Mouse (Mus musculus): ENCODE results near the gene Taar8b. TPM values are rescaled to one million over a fixed set of nuclear protein-coding genes. Genes with fewer than 3 reads are reported as not detected.
"Not testable (repeated sequence)": the region's sequence is repeated elsewhere in the genome, so short reads cannot be mapped to it uniquely, and the experiment has no call there.

Taar8b gene
- polyA plus RNA-seq (2014; fragmentation: Nextera tagmentation; extraction: Ambion mirVana), result not detected in 2 replicates

DNA sequence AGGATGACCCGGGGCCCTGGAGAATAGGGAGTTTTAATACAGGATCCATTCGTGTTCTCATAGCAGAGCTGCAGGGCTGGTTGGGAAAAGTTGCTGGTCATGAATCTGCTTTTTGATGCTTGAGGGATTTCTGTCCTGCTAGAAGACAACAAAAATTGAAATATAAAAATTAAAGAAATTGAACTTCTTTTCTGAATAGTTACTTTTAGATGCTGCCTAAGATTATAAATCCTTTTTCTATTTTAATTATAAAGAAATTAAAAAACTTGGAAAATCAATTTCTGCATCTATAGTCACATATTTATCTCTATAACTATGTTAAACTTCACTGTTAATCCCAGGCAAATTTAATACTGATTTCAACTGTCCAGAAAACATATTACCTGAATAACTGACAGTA is at the start of gene Taar8b:
Taar8b (minus strand) TSS at position 101 of the 400 bp plus-strand sequence.
- Histone ChIP-seq H3K9me3 (ENCODE audit: control insufficient read depth, low read length) (no peaks in the 10 kb centered on the region), H3K36me3 (ENCODE audit: control insufficient read depth, insufficient read depth, low read length) (no peaks in the 10 kb centered on the region), H3K27ac (ENCODE audit: low read depth) (no peak within 1 kb of the TSS), H3K9ac (ENCODE audit: low read length) (no peak within 1 kb of the TSS), H3K4me1 (replicated peaks; ENCODE audit: control insufficient read depth, insufficient read depth, low read length) (no peaks in the 10 kb centered on the region), H3K4me3 (ENCODE audit: low read depth, low read length) (no peak within 1 kb of the TSS), H3K4me2 (ENCODE audit: low read length) (no peak within 1 kb of the TSS), H3K27me3 (replicated peaks; ENCODE audit: control insufficient read depth, insufficient read depth, low read length) (no peaks in the 10 kb centered on the region)
- 76% methylated on average over 2 of the region's 2 CpGs for WGBS
- DNase-seq (ENCODE audit: low spot score) (no peak), ATAC-seq (replicated peaks; ENCODE audit: low FRiP score, low TSS enrichment, low read depth) (no peak)

DNA sequence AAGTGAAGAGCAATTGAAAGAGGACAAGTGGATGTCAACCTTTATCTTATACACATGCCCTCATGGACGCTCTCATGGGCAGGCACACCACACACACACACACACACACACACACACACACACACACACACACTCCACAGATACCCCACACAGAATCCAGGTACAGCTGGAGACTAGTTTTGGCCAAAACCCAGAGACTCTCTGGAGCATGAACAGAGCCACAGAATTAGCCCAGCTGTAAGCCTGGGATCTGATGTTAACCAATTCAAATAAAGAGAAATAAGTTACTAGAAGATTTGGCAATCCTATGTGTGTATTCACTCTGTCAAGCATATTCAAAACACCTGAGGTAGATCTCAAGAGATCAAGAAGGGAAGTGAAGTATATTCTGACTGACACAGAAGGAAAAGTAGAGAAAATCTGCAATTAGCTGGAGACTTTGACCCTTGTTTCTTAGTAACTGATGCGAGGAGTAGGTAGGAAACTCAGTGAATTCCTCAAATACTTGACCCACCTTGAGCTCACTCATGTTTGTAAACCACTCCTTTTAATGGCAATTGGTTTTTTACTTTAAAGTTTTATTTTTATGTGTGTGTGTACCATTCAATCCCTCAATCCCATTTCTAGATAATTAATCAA is 46.6 kb upstream of the Taar8b start:
- Histone ChIP-seq H3K27me3 (replicated peaks; ENCODE audit: control insufficient read depth, insufficient read depth, low read length) (no peaks in the 10 kb centered on the region), H3K4me1 (replicated peaks; ENCODE audit: control insufficient read depth, insufficient read depth, low read length) (0 out of 2 replicates have a peak, but pooled peaks cover 2% of the 10 kb centered on the region), H3K36me3 (ENCODE audit: control insufficient read depth, insufficient read depth, low read length) (no peaks in the 10 kb centered on the region), H3K9ac (ENCODE audit: low read length) (no peak overlapping the region), H3K4me2 (ENCODE audit: low read length) (no peak overlapping the region), H3K9me3 (ENCODE audit: control insufficient read depth, low read length) (no peaks in the 10 kb centered on the region), H3K4me3 (ENCODE audit: low read depth, low read length) (no peak overlapping the region), H3K27ac (ENCODE audit: low read depth) (no peak overlapping the region)
- 54% methylated on average over 2 of the region's 2 CpGs for WGBS
- DNase-seq (ENCODE audit: low spot score) (no peak), ATAC-seq (replicated peaks; ENCODE audit: low FRiP score, low TSS enrichment, low read depth) (no peak)

DNA sequence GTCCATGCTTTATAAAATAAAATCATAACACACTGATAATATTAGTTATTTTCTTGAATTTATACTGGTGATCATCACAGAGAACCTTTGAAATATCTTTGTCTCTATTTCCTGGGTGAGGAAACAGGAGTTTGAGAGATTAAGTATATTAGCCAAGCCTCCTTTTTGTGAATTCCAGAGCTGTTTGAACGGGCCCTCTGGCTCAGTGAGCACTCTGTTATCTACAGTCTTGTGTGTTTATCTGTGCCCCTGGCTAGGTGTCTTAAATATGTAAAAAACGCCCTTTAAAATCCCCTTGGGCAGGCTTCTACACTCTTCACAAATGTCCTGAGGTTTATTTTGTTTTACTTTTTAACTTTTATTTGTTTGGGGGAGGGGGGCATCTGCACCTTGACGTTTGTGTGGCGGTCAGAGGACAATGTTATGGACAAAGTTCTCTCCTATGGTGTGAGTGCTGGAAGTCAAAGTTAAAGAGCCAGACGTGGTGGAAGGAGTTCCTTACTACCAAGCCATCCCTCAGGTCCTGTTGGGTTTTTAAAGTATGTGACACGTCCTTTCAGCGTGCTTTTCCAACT is 42.1 kb upstream of the Taar8b start:
- no peak for DNase-seq (ENCODE audit: low spot score)
- H3K9ac ChIP-seq (ENCODE audit: low read length), result no peak overlapping the region
- H3K27me3 ChIP-seq (replicated peaks; ENCODE audit: control insufficient read depth, insufficient read depth, low read length), result no peaks in the 10 kb centered on the region
- WGBS, result 46% methylated on average over 7 of the region's 7 CpGs
- no peak overlapping the region for H3K4me3 ChIP-seq (ENCODE audit: low read depth, low read length)
- no peaks in the 10 kb centered on the region for H3K36me3 ChIP-seq (ENCODE audit: control insufficient read depth, insufficient read depth, low read length)
- no peak for ATAC-seq (replicated peaks; ENCODE audit: low FRiP score, low TSS enrichment, low read depth)
- no peak overlapping the region for H3K27ac ChIP-seq (ENCODE audit: low read depth)
- H3K4me1 ChIP-seq (replicated peaks; ENCODE audit: control insufficient read depth, insufficient read depth, low read length), result 0 out of 2 replicates have a peak, but pooled peaks cover 2% of the 10 kb centered on the region
- H3K4me2 ChIP-seq (ENCODE audit: low read length), result no peak overlapping the region
- H3K9me3 ChIP-seq (ENCODE audit: control insufficient read depth, low read length), result no peaks in the 10 kb centered on the region

DNA sequence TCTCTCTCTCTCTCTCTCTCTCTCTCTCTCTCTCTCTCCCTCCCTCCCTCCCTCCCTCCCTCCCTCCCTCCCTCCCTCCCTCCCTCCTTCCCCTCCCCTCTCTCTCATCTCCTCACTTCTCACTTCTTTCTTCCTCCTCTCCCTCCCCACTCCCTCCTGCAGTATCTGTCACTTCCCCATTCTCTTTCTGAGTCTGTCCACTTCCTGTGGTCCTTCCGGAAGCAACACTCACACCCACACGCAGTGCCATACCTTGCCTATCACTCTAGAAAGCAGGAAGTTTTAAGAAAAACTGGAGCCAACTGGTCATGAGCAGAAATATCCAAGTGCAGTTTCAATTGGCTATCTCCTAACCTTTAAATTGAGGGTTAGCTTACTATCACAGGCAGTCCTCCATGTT is 41.0 kb upstream of the Taar8b start:
- DNase-seq (ENCODE audit: low spot score) (no peak), ATAC-seq (replicated peaks; ENCODE audit: low FRiP score, low TSS enrichment, low read depth) (no peak)
- no peak overlapping the region for H3K4me3 ChIP-seq (ENCODE audit: low read depth, low read length)
- H3K4me2 ChIP-seq (ENCODE audit: low read length), result no peak overlapping the region
- H3K9me3 ChIP-seq (ENCODE audit: control insufficient read depth, low read length), result no peaks in the 10 kb centered on the region
- H3K9ac ChIP-seq (ENCODE audit: low read length), result no peak overlapping the region
- no peak overlapping the region for H3K27ac ChIP-seq (ENCODE audit: low read depth)
- WGBS, result 30% methylated on average over 2 of the region's 2 CpGs
- 0 out of 2 replicates have a peak, but pooled peaks cover 2% of the 10 kb centered on the region for H3K4me1 ChIP-seq (replicated peaks; ENCODE audit: control insufficient read depth, insufficient read depth, low read length)
- no peaks in the 10 kb centered on the region for H3K36me3 ChIP-seq (ENCODE audit: control insufficient read depth, insufficient read depth, low read length)
- no peaks in the 10 kb centered on the region for H3K27me3 ChIP-seq (replicated peaks; ENCODE audit: control insufficient read depth, insufficient read depth, low read length)

DNA sequence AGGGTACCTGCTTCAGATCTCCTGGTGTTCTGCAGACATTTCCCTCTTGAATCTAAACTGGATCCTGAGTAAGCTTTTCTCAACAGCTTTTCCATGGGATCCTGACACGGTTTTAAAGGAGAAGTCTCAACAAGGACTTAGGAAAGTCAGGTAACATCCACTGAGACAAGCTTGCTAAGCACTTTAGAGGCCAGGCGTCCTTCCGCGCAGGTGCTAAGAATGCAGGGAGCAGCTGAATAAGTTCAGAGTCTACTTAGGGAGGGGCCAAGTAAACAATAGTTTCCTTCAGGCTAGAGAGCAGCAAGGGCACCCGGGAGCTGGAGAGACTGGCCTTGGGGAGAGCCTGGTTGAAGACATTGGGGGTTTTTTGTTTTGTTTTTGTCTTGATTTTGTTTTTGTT is 40.2 kb upstream of the Taar8b start:
- no peaks in the 10 kb centered on the region for H3K9me3 ChIP-seq (ENCODE audit: control insufficient read depth, low read length)
- peak overlapping the region; percentile 39 for H3K4me2 ChIP-seq (ENCODE audit: low read length)
- H3K4me3 ChIP-seq (ENCODE audit: low read depth, low read length), result no peak overlapping the region
- H3K9ac ChIP-seq (ENCODE audit: low read length), result no peak overlapping the region
- 0 out of 2 replicates have a peak, but pooled peaks cover 2% of the 10 kb centered on the region for H3K4me1 ChIP-seq (replicated peaks; ENCODE audit: control insufficient read depth, insufficient read depth, low read length)
- H3K27ac ChIP-seq (ENCODE audit: low read depth), result peak overlapping the region; percentile 82
- H3K27me3 ChIP-seq (replicated peaks; ENCODE audit: control insufficient read depth, insufficient read depth, low read length), result no peaks in the 10 kb centered on the region
- H3K36me3 ChIP-seq (ENCODE audit: control insufficient read depth, insufficient read depth, low read length), result no peaks in the 10 kb centered on the region
- 12% methylated on average over 5 of the region's 5 CpGs for WGBS
- ATAC-seq (replicated peaks; ENCODE audit: low FRiP score, low TSS enrichment, low read depth), result peak; percentile 80
- peak; percentile 55 for DNase-seq (ENCODE audit: low spot score)

DNA sequence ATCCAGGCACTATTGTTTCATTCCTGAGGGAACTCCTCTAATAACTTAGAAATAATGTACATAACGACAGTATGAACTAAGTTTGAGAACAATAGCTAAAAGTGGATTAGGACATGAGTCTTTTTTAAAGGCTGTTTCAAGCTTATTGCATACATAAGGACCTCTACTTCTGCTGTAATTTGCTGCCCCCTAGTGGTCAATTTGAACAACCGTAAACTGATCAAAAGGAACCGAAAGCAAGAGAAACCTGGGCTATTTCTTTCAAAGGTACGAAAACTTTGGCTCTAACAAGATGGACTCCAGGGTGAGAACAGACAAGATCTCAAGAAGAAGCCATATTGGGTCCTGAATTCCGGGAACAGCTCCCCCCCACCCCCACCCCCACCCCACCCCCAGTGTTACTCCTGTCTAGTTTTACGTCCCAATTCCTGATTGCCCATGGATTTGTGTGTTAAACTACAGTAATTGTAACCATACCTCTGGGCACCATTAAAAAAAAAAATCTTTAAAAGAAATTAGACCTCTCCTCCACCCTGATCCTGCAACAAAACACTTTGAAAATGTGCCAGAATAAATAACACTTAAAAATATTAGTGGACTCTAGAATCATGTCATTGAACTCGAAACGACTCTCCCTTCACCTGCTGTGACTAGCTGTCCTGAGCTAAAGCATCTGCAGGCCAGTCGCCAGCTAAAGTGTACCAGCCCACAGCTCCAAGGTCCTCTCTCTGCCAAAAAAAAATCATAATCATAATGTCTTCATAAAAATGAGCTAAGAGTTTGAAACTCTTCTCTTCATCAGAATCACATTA is 39.6 kb upstream of the Taar8b start:
- 25% methylated on average over 9 of the region's 9 CpGs for WGBS
- Histone ChIP-seq H3K4me2 (ENCODE audit: low read length) (peak overlapping the region; percentile 39), H3K4me3 (ENCODE audit: low read depth, low read length) (0 out of 2 replicates have a peak overlapping the region, but pooled peaks have one; percentile 17), H3K9me3 (ENCODE audit: control insufficient read depth, low read length) (no peaks in the 10 kb centered on the region), H3K4me1 (replicated peaks; ENCODE audit: control insufficient read depth, insufficient read depth, low read length) (0 out of 2 replicates have a peak, but pooled peaks cover 2% of the 10 kb centered on the region), H3K9ac (ENCODE audit: low read length) (0 out of 2 replicates have a peak overlapping the region, but pooled peaks have one; percentile 13), H3K27me3 (replicated peaks; ENCODE audit: control insufficient read depth, insufficient read depth, low read length) (no peaks in the 10 kb centered on the region), H3K27ac (ENCODE audit: low read depth) (peak overlapping the region; percentile 82; the same call in 1 of the 2 replicates), H3K36me3 (ENCODE audit: control insufficient read depth, insufficient read depth, low read length) (no peaks in the 10 kb centered on the region)
- ATAC-seq (replicated peaks; ENCODE audit: low FRiP score, low TSS enrichment, low read depth), result peak; percentile 71
- no peak for DNase-seq (ENCODE audit: low spot score)

DNA sequence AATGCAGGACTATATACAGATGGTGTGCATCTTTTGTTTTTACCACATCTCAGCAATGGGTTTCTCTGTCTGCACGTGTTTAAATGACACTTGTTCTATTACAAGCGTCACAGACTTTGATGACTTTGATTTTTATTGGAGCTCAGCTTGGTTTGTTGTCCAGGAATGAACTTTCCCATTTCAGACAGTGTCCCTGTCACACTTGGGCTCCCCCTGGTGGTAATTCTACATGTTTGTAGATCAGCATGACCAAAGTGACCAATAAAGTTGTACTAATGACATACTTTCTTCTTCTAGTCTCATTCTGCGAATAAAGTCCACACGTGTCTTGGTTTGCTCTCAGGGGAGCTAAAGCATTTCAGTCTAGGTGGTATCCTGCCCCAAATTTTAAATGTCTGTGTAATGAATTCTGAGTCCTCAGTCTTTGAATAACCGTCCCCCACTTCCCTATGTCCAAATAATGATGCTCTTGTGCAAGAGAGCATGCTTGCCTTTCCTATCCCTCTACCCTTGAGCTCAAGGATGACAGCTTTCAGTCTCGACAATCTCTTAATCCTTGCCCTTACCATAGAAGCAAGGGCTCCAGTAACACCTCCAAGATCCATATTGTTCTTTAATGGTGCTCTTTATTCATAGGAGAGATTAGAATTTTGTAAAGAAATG is 19.2 kb upstream of the Taar8b start:
- Histone ChIP-seq H3K27me3 (replicated peaks; ENCODE audit: control insufficient read depth, insufficient read depth, low read length) (no peaks in the 10 kb centered on the region), H3K9me3 (ENCODE audit: control insufficient read depth, low read length) (0 out of 2 replicates have a peak, but pooled peaks cover 4% of the 10 kb centered on the region), H3K4me1 (replicated peaks; ENCODE audit: control insufficient read depth, insufficient read depth, low read length) (no peaks in the 10 kb centered on the region), H3K36me3 (ENCODE audit: control insufficient read depth, insufficient read depth, low read length) (no peaks in the 10 kb centered on the region), H3K4me2 (ENCODE audit: low read length) (no peak overlapping the region), H3K9ac (ENCODE audit: low read length) (no peak overlapping the region), H3K27ac (ENCODE audit: low read depth) (no peak overlapping the region), H3K4me3 (ENCODE audit: low read depth, low read length) (no peak overlapping the region)
- WGBS, result 48% methylated on average over 6 of the region's 6 CpGs
- ATAC-seq (replicated peaks; ENCODE audit: low FRiP score, low TSS enrichment, low read depth), result no peak
- peak; percentile 66 for DNase-seq (ENCODE audit: low spot score)

DNA sequence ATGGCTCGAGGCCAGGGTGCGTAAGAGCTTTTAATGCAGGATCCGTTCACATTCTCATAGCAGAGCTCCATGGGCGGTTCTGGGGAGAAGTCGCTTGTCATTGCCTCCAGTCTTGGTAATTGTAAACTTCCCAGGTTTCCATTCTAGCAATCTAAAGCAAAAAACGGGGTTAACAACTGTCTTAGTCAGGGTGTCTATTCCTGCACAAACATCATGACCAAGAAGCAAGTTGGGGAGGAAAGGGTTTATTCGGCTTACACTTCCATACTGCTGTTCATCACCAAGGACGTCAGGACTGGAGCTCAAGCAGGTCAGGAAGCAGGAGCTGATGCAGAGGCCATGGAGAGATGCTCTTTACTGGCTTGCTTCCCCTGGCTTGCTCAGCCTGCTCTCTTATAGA is 17.3 kb upstream of the Taar8b start, which contains the start of gene Taar9:
Taar9 (minus strand) TSS at position 101 of the 400 bp plus-strand sequence.
- not testable (repeated sequence) for H3K9me3 ChIP-seq (ENCODE audit: control insufficient read depth, low read length); H3K4me1 ChIP-seq (replicated peaks; ENCODE audit: control insufficient read depth, insufficient read depth, low read length); H3K27me3 ChIP-seq (replicated peaks; ENCODE audit: control insufficient read depth, insufficient read depth, low read length); H3K4me3 ChIP-seq (ENCODE audit: low read depth, low read length); ATAC-seq (replicated peaks; ENCODE audit: low FRiP score, low TSS enrichment, low read depth); H3K36me3 ChIP-seq (ENCODE audit: control insufficient read depth, insufficient read depth, low read length); DNase-seq (ENCODE audit: low spot score); H3K9ac ChIP-seq (ENCODE audit: low read length); H3K4me2 ChIP-seq (ENCODE audit: low read length)
- H3K27ac ChIP-seq (ENCODE audit: low read depth), result peak within 1 kb of the TSS; percentile 54; the same call in 1 of the 2 replicates
- 79% methylated on average over 8 of the region's 8 CpGs for WGBS

All from intestine, embryonic 14.5 days (tissue).